Mouse (Mus musculus) kidney, adult 11 months (tissue): ENCODE measurements around the gene Zbtb3.
"Not testable (repeated sequence)": the region's sequence is repeated elsewhere in the genome, so short reads cannot be mapped to it uniquely, and the experiment has no call there.

ENCODE experiments used
- DNase-seq: peaks from one replicate; pipeline ENCODE4 v3.0.0; 2022

Gene Zbtb3

DNA sequence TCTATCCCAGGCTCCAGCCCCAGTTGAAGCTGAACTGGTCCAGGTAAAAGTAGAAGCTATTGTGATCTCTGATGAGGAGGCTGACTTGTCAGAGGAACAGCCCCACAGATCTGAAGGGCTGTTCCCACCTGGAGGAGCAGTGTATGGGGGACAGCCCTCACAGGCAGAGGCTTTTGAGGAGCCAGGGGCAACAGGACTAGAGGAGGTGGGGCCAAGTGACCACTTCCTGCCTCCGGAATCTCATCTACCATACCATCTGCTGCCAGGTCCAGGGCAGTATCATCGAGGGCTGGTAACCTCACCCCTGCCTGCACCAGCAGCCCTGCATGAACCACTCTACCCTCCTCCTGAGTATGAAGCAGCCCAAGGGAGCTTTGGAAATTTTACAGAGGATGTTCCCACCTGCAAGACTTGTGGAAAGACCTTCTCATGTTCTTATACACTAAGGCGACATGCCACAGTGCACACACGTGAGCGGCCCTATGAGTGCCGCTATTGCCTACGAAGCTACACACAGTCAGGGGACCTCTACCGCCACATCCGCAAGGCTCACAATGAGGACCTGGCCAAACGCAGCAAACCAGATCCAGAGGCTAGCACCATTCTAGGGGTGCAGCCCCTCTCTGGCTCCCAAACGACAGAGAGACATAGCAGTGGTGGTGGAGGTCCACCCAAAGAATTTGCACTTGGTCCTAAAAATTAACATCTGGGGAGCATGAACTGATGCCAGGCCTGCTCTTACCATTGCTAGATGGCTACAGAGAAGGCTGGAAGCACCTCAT is 1.7 kb downstream of the Zbtb3 start:
- DNase-seq, result no peak

DNA sequence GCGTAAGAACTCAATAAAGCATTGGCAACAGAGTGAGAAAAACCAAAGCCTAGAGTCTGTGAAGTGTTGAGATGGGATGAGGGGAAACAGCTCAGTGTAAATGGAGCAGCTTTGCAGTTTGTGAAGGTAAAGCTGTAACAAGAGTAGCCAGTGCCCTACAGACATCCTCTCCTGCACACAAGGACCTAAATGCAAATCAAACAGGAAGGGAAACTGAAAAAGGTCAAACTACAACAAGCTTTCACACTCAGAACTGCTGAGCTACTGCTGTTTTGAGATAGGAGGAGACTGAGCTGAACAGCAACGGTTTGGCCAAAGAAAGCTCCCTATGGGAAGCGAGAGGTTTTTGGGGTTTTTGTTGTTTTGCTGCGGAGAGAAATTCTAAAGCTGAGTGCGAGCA is 4.5 kb downstream of the Zbtb3 start:
- no peak for DNase-seq

DNA sequence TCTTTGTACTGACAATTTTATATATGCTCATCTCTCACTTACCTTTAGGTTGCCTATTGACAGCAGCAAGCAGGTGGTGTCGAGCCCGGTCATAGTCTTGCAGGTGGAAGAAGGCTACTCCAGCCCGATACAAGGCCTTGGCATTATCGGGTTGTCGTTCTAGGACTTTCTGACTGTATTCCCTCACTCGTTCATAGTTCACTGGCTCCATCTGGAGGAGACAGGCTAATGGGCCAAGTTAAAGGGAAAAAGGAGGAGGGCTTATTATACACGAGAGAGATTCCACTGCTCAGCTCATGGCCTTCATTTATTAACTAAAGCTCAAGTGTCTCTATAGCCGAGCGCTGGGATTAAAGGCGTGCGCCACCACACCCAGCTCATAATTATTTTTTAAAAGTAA is 13.5 kb downstream of the Zbtb3 start:
- peak; percentile 48 for DNase-seq

DNA sequence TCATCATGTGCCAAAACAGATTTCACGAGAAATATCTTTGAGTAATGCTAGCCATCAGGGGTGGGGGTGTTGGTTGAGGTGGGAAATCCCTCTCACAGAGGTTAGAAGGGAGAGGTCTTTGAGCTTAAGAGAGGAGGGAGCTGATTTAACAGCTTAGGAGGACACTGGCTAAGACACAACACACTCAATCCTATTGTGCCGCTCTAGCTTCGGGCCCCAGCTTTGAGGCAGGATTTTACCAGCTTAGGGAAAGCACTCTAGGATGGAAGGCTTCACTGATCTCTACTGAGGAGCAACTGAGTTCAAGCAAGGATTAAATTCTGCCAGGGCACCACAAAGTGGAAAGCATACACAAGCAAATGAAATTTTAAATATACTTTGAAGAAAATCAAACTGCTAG is 14.6 kb downstream of the Zbtb3 start:
- DNase-seq, result no peak

DNA sequence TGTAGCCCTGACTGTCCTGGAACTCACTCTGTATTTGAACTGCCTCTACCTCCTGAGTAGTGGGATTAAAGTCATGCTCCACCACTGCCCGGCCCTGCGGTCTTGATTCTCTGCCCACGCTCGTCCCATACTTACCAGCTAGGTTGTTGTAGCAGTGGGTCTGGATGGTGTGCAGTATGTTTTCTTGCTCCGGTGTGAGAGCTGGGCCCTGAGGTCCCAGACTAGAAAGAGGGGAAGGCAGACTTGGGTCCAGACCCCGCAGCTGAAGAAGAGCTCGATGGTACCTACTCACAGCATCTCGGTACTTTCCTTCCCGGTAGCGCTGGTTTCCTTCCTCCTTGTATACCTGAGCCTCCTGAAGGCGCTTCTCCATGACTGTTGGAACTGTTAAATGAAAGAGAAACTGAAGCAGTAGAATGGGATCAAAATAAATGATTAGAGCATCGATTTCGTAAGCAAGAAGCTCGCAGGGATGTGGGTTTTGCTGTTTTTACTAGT is 16.0 kb downstream of the Zbtb3 start:
- DNase-seq, result no peak

DNA sequence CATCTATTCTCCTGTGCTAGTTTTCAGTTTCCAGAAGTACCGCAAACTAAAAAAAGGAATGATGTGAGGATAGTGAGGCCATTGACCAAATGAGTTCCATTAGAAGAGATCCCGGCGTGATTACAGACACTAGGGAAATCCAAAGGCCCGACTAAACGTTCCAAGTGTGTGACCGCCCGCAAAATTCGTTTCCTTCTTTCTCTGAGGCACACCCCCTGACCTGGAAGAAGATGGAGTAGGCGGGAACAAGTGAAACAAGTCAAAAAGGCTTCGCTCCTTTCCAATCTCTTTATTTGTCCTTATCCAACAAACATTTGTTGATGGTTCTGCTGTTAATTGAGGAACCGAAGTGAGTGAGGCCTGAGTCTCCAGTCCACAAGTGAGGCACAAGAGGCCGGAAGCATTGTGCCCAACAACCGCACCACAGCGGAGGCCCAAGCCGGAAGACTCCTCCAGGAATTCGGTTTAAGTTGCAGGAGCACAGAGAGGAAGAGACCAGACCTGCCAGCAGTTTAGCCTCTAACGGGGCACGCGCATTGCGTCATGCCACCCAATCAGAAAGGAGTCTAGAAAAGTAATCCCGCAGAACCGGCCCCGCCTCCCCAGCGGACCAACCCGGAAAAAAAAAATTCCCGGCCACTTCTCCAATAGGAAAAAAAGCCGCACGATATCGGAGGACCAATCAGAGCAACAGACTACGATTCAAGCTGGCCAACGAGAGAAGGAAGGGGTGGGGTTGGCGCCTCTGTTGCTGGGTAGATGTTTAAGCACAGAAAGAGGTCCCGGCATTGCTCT is 16.6 kb downstream of the Zbtb3 start, which contains the start of gene Ttc9c:
Ttc9c (minus strand) TSS at position 533 of the 795 bp plus-strand sequence.
- peak; percentile 99 for DNase-seq

DNA sequence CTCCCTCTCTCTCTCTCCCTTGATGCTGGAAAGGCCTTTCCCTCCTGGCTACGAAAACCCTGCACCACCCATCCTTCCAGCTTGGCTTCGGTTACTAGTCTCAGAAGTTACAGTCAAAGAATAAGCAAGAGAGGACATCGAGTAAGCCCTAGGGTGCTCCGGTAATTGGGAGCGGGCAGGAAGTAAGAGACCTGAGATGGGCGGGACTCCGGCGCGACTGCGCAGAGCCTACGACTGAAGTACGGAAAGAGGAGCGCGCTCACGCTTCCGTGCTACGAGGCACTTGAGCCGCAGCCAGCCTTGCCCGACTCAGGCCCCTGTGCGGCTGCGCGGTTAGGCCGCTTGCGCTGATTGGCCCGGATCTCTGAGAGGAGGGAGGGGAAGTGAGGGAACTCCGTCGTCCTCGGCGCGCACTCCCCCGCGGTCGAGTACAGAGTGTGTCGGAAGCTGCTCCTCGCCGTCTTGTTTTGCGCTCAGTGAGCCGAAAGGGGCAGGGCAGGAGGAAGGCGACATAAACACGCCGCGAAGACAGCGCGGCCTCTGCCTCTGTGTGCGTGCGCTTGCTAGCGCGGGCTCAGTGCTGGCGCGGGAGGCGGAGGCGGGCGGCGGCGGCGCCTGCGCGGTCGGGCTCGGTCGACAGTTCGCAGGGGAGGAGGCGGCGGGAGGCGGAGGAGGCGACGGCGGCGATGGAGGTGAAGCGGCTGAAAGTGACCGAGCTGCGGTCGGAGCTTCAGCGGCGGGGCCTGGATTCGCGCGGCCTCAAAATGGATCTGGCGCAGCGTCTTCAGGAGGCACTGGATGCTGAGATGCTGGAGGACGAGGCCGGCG is 17.5 kb downstream of the Zbtb3 start, which contains the start of gene Hnrnpul2:
Hnrnpul2 (plus strand) TSS at position 415 of the 828 bp plus-strand sequence.
- peak; percentile 99 for DNase-seq

DNA sequence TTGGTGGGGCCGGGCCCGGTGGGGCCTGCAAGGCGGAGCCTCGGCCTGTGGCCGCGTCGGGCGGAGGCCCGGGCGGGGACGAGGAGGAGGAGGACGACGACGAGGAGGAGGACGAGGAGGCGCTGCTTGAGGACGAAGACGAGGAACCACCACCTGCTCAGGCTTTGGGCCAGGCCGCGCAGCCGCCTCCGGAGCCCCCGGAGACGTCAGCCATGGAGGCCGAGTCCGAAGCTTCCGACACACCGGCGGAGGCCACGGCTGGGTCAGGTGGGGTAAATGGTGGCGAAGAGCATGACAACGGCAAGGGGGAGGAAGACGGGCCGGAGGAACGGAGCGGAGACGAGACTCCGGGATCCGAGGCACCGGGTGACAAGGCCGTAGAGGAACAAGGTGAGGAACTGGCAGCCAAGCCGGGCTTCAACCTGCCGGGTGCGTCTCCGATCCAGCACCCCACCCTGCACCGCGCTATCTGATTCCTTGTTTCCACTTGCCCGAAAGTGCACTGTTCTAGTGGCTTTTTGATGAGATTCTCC is 18.1 kb downstream of the Zbtb3 start:
- peak; percentile 43 for DNase-seq

DNA sequence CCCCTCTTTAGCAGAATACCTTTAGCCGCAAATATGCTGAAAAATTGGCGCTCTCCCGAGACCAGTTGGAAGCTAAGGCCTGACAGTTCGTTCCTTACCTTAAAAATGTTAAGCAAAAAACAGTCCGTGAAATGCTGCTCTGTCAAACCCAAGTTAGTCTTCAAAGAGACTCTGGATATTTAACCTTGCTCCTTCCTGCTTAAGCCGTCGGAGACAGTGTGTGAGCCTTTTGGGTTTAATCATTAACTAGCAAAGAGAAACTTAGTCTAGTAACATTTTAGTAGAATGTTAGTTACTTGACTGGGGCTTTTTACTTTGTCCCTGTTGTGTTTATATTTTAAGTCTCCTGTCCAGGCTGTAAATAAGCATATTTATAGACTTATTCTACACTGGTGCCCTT is 18.8 kb downstream of the Zbtb3 start:
- DNase-seq, result peak; percentile 54

DNA sequence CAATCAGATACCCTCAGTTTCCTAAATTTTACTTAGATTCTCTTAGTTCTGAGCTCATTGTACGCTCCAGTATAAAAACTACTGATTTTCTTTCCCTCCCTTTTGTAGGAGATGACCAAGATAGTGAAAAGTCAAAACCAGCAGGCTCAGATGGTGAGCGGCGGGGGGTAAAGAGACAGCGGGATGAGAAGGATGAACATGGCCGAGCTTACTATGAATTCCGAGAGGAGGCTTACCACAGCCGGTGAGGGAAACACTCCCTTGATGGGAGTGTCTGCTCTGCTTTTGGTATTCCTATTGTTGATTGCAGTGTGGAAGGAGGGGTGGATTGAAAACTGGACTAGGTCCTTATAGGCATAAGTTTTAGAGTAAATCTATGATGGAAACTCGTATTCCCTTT is 20.3 kb downstream of the Zbtb3 start:
- DNase-seq, result no peak

DNA sequence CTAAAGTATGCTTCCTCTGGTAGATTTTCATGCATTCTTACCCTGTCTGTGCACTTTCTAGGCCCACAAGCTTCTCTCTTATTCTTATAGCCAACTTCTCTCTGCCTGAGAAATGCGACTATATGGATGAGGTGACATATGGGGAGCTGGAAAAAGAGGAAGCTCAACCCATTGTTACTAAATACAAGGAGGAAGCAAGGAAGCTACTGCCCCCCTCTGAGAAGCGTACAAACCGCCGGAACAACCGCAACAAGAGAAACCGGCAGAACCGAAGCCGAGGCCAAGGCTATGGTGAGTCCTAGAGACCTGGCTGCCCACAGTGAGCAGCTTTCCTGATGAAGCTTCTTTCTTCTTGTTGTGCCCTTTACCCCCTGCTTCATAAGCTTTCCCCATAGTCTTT is 27.3 kb downstream of the Zbtb3 start, which contains the start of gene AC129217.1:
AC129217.1 (plus strand) TSS at position 114 of the 400 bp plus-strand sequence.
- DNase-seq, result no peak

DNA sequence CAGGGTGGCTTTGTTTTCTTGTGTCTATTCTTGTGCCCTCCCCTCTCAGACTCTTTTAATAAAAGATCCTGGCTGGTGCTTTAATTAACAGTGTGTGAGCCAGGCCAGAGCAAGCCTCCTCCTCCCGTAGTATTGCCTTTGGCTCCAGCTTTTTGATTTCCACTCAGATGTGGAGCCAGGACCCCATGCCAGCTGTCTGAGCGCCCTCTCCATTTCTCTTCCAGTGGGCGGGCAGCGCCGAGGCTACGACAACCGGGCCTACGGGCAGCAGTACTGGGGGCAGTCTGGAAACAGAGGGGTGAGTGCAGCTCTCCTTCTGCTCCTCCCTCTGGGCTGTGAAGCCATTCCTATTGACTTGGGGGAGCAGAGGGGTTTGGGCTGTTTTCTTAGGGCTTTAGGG is 28.3 kb downstream of the Zbtb3 start:
- DNase-seq, result no peak

DNA sequence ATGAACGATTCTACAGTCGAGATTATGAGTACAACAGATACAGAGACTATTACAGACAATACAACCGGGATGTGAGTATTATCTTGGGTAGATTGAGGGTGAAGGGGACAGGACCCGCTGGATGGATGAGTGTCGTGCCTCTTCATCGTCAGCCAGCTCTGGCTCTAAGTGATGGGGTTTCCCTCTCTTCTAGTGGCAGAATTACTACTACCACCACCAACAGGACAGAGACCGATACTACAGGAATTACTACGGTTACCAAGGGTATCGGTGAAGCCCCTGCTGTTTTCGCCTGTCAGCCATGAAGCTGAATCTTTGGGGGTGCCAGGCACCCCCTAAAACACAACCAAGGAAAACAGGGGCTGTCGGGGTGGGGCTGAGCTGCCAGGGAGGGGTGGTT is 28.9 kb downstream of the Zbtb3 start:
- DNase-seq, result no peak

DNA sequence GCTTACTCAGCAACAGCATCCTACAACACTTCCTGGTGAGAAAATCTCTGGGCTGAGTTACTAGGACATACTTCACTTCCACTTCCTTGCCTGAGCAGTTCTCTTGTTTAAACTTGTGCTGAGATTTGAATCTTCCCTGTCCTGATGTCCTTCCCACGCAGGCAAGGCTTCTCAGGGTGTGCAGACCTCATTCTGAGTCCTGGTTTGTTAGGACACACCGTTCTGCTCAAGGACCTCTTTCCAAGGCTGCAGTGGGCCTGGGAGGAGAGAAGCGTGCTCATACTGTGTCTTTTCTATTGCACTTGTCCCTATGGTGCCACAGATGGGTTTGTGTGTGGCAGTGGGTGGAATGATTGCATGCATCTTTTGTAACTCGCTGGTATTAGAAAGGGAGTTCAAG is 30.6 kb downstream of the Zbtb3 start:
- no peak for DNase-seq

DNA sequence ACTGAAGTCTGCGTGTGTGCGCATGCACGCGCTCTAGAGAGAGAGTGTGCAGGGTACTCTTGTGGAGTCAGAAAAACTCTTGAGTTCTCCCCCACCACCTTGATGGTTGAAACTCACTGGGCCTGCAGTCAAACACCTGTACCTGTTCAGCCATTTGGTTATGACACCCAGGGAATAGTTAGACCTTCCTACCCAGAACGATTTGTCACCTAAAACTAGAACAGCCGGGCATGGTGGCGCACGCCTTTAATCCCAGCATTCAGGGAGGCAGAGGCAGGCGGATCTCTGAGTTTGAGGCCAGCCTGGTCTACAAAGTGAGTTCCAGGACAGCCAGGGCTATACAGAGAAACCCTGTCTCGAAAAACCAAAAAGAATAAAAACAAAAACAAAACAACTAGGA is 34.0 kb downstream of the Zbtb3 start:
- DNase-seq, result not testable (repeated sequence)

DNA sequence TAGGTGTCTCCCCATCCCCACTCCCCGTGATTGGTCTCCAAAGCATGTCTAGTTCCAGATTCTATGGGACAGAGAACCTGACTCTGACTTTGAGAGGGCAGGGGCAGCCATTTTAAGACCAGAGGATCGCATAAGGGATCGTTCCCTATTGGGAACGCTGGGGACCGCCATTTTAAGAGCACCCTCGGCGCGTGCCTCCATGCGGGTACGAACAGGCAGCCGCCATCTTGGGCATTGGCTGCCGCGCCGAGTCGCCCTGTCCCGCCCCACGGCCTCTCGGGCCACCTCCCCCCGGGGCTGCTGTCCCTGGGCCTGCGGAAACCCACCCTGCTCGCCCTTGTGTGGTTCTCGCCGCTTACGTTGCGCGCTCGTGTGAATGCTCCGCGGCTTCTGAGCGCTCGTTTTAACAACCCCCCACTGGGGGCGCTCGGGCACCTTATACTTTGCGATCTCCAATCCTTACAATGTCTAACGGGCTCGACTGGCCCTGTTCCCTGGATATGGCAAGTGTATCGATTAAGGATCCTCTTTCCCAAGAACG is 35.0 kb downstream of the Zbtb3 start, which contains the start of gene Bscl2:
Bscl2 (plus strand) TSS at position 217 of the 541 bp plus-strand sequence.
- DNase-seq, result peak; percentile 88

DNA sequence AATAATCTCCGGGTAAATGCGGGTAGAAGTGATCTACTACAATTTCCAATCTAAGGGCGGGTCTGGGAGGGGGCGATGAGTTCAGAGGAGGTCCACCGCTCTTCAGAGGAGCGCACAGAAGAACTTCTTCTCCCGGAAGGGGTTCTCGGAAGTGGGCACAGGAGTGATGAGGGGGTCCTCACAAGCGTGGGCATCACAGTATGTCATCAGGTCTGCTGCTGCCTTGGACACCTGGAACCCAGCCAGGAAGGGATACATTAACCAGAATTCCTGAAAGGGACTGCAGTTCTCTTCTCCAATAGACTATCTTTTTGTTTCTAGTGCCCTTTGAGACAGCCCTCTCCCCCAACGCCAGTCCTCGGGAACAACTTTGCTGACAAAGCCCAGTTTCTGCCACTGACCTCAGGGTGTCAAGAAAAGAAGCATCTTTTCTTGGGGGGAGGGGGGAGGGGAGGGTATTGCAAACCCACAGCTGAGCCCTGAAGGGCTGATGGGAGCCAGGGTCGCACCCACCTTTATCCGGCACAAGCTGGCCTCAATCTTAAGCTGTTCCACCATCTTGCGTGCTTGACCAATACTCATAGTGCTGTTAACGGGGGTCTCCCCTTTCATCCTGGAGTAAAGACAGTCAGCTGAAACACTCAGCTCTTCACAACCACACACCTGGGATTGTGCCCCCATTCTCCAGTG is 35.8 kb downstream of the Zbtb3 start:
- peak; percentile 68 for DNase-seq

DNA sequence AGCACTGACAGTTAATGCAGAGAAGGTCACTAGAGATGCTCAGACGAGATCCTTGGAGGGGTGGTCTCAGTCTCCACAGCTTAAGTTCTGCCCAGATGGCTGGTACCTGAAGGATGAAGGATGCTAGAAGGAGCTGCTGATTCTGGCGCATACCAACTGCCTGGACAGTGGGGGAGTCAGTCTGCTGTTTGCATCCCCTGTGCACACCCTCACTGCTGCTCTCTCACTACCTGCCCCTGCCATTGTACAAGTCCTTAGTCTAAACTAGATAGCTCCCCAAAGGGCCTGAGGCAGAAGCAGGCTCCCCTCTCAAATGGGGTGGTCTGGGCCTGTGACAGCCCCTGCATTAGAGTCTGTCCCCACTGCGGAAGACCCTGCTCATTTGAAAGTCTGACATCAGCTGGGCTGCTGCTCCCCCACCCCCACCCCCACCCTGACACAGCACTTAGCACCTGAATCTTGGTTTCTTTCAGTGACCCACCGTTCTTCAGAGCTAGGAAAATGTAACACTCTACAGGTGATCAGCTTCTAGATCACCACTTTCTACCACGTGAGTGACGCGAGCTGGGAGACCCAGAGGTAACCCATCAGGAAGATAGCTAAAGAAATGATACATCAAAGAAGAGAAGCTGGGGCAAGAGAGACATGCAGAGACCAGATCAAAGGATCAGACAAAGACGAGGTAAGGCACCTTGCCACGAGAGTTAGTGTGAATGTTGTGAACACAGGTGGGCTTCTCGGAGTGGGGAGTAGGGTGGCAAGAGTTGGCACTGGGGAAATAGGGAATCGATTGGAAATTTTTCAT is 37.0 kb downstream of the Zbtb3 start, which contains the start of gene Gng3:
Gng3 (minus strand) TSS at position 92 of the 805 bp plus-strand sequence.
- no peak for DNase-seq

DNA sequence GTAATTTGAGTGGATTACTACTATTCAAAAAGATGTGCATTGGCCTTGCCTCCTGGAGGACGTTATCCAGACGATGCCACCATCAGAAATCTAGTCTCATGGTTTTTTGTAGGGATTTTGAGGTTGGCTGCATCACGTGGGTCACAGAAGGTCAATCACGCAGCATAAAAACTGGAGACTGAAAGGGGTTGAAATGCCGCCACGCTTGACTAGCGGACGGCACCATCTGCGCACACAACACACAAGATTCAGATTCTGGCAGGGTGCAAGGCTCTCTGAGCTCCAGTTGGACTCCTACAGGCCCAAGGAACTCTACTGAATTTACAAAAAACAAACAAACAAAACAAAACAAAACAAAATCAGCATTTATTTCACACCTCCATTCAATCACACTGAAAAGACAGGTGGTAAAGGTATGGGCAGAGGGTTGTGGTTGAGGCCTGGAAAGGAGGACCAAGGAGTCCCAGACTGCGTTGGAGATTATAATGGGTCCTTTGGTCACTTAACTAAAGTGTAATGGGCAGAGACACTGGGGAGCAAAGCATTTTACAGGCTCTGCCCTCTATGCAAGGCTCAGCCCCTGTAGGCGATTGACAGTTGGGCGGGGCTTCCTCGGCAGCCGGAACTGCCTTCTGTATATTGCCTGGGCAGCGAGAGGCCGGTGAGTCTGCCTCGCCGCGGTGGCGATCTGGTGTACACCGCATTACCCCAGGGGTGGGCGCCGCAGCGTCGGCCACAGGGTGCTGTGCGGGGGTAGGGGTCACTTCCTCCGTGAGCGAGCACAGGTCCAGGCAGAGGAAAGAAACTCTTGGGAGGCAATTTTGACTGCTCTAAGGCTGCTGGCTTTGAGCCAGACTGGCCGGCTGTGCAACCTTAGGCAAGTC is 37.8 kb downstream of the Zbtb3 start:
- peak; percentile 85 for DNase-seq
